In the genomic region with DNA sequence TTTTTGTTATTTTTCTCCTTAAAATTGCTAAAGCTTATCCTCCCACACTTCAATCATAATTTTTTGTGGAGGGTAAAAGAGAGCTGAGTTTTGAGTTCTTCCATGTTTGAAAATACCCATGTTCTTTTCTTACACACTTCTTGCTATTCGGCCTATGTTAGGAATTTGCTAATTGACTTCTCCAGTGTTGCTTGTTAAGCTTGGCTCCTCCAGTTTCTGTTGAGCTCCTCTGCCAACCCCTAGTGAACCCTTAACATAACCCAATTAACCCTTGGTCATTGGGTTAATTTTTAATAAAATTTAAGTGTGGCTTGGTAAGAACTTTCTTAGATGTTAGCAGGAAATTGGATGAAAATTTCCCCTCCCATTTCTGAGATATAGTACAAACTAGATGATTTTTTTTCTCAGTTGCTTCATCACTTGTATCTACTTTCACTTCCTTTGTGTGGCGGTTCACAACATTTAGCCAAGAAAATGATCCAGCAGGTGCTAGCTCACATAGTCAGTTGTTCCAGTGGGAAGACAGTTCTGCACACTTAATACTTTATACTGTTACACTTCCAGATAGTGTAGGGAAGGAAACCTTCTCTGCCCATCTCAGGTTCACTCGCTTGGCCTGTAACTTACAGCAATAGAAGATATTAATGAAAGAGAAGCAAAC, we compare ENCODE assay signal across 16 mouse cellular contexts.
DNase-seq lines count a peak whose midpoint lies in the region; TF ChIP-seq lines count a peak whose summit lies in the region.
"Had no signal": no experiment of that assay in that cellular context is flagged by ENCODE, and none has a peak within 500 bp of the region (broad histone marks: within the 10 kb centered on the region; RNA-seq: fewer than 3 reads in every experiment).

No protein-coding gene starts in this region.

- TF ChIP-seq CTCF in bone marrow macrophage, adult 2 months (IDR thresholded peaks at IDR 0.05; ENCODE audit: low read depth, low read length), result no peak

- 38% methylated on average over 3 of the region's 3 CpGs for WGBS in macrophage (ENCODE audit: missing documents)

- H3K79me2 ChIP-seq in macrophage (ENCODE audit: inconsistent target), result peaks cover 10% of the 10 kb centered on the region; the same call in 1 of the 2 replicates

- peak; percentile 50 for DNase-seq in kidney, adult 11 months
- DNase-seq in kidney, adult 18-20 months, result no peak
- DNase-seq in 416B (ENCODE audit: low read depth), result peak; percentile 33
- no peak for DNase-seq in cerebellum, postnatal 25 days
- DNase-seq in right cerebral cortex, adult 2 months (ENCODE audit: low spot score in 2 of 2), result no peak
- DNase-seq: adrenal gland, adult 2 months; cerebellum, postnatal 14 days; gastrocnemius, adult 2 months; heart, postnatal 10 days; liver, embryonic 13.5 days; right cerebral cortex, postnatal 25 days; thymus, postnatal 14 days had no signal

- no peak for TF ChIP-seq POLR2A in bone marrow macrophage, adult 2 months (IDR thresholded peaks at IDR 0.05; ENCODE audit: borderline replicate concordance, low read depth, low read length)

- no peak overlapping the region for H3K4me3 ChIP-seq in bone marrow macrophage, adult 2 months (ENCODE audit: insufficient read depth, low read length)
- no peak overlapping the region for H3K4me3 ChIP-seq in macrophage (ENCODE audit: inconsistent target)
- H3K4me3 ChIP-seq: gastrocnemius, adult 2 months; limb, embryonic 12.5 days; liver, embryonic 13.5 days; lung, embryonic 15.5 days had no signal

- no peaks in the 10 kb centered on the region for H3K36me3 ChIP-seq in macrophage (ENCODE audit: inconsistent target)
- H3K36me3 ChIP-seq: limb, embryonic 12.5 days; liver, embryonic 13.5 days; lung, embryonic 15.5 days had no signal

- peaks cover 44% of the 10 kb centered on the region for H3K4me1 ChIP-seq in bone marrow macrophage, adult 2 months (ENCODE audit: control insufficient read depth, insufficient read depth, low read length)
- H3K4me1 ChIP-seq: limb, embryonic 12.5 days; liver, embryonic 13.5 days; lung, embryonic 15.5 days had no signal

- H3K27ac ChIP-seq in bone marrow macrophage, adult 2 months (ENCODE audit: insufficient read depth, low read depth, low read length), result peak overlapping the region; percentile 73
- peak overlapping the region; percentile 57 for H3K27ac ChIP-seq in macrophage
- H3K27ac ChIP-seq: gastrocnemius, adult 2 months; limb, embryonic 12.5 days; liver, embryonic 13.5 days; lung, embryonic 15.5 days had no signal

Comparison
In these comparisons a context has a peak if more than half of its experiments do, and no peak if none do; other contexts are left out.
1. DNase-seq: peak in kidney, adult 11 months (single experiment) and 416B (single experiment); none in kidney, adult 18-20 months (single experiment), cerebellum, postnatal 25 days (0 of 2) and right cerebral cortex, adult 2 months (0 of 2).